Mouse (Mus musculus) heart, postnatal 0 days (tissue): Measurements from ENCODE around the gene Tent5b.

Source experiments
- CTCF ChIP-seq: IDR thresholded peaks from 2 replicates; pipeline ENCODE4 v1.5.1; 2016; ENCODE audit warnings: antibody characterized with exemption, control low read depth, low read depth
- EP300 ChIP-seq: IDR thresholded peaks from 2 replicates; pipeline ENCODE4 v1.6.1; 2016; ENCODE audit warnings: antibody characterized with exemption, low read depth

- TF ChIP-seq CTCF: no peak
- TF ChIP-seq EP300: no peak
These were observed 6.9 kb downstream of the Tent5b start for GRCm38 (mm10) chr4:133486673-133487357.
